Mouse (Mus musculus) heart, postnatal 0 days (tissue): ENCODE measurements around the gene Lclat1.

Experiments used
- CTCF ChIP-seq: IDR thresholded peaks from 2 replicates; pipeline ENCODE4 v1.5.1; 2016; ENCODE audit warnings: antibody characterized with exemption, control low read depth, low read depth
- EP300 ChIP-seq: IDR thresholded peaks from 2 replicates; pipeline ENCODE4 v1.6.1; 2016; ENCODE audit warnings: antibody characterized with exemption, low read depth

- no peak for TF ChIP-seq CTCF
- no peak for TF ChIP-seq EP300
Measured at GRCm38 (mm10) chr17:73245089-73245684, 137.4 kb downstream of the Lclat1 start.
